Mouse (Mus musculus) adipose tissue, adult 10 weeks (tissue): ENCODE data around the gene Zfp711. TPM values are rescaled to one million over a fixed set of nuclear protein-coding genes. Genes with fewer than 3 reads are reported as not detected.

Experiments
- polyA plus RNA-seq: library from polyadenylated mRNA; stranded (reverse); fragments of 350-450 nt; fragmentation: Illumina TruSeq; extraction: RNeasy Lipid Tissue Mini Kit (QIAGEN cat#74804); gene quantifications from one replicate; pipeline ENCODE4 v1.2.3, GENCODE M21; 2014; ENCODE audit warnings: low read depth, low replicate concordance

Zfp711 gene
- 1.4 TPM for polyA plus RNA-seq

DNA sequence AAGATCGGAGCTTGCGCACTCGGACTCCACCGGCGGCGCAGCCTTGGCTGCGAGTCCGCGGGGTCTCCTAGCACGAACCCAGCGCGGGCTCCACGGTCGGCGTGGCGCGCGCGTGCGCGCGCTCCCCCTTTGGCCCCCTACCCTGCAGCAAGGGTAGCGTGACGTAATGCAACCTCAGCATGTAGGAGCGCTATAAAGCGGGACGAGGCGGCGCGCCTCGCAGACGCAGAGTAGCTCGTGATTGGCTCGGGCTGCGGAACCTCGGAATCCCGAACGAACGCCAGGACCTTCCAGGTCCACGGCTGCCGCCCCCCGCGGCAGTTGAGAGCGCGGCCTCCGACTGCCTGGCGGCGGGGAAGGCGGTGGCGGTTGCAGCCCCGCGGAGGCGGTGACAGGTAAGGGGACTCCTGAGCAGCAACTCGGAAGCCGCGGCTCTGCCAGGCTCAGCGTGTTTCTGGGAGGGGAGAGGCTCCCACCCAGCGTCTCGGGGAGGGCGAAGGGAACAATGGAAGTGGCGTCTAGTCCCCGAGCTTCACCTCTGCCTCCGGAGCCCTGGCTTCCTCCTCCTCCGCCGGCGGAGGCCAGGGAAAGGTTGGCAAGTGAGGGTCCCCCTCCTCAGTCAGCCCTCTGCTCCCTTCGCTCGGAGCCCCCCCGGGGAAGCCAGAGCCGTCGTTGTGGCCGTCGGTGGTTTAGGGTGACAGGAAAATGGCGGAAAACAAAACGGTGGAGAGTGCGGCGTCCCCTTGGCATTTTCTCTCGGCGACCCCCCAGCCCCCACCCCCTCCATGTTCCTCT is at the start of gene Zfp711:
TSS of gene Zfp711 (plus strand) at position 16 of the 795 bp plus-strand sequence.

Other genes with a start within 250 kb of the Zfp711 start
- gene Satl1, start 193.7 kb upstream of the Zfp711 start, polyA plus RNA-seq, result 1.3 TPM
- 0.58 TPM for gene 2010106E10Rik, start 105.3 kb upstream of the Zfp711 start, polyA plus RNA-seq
- 0.24 TPM for gene Pof1b, start 98.1 kb downstream of the Zfp711 start, polyA plus RNA-seq